Mouse (Mus musculus) heart, embryonic 10.5 days (tissue): ENCODE results near the gene Mlh3. TPM values are rescaled to one million over a fixed set of nuclear protein-coding genes. Genes with fewer than 3 reads are reported as not detected.

Experiments
- DNase-seq: peaks from one replicate; pipeline ENCODE4 v3.0.0-alpha.2; 2017; ENCODE audit warnings: low spot score
- H3K27ac ChIP-seq: fragments of 300-500 bp; sonication (generic); 2 replicates; pipeline ENCODE4 v1.5.1; 2016; ENCODE audit warnings: mild to moderate bottlenecking
- H3K27me3 ChIP-seq: fragments of 300-500 bp; sonication (generic); 2 replicates; pipeline ENCODE4 v1.6.1; 2016; ENCODE audit warnings: mild to moderate bottlenecking; ENCODE audit not compliant: poor library complexity, insufficient read depth, severe bottlenecking
- H3K36me3 ChIP-seq: fragments of 300-500 bp; sonication (generic); 2 replicates; pipeline ENCODE4 v1.6.1; 2016; ENCODE audit warnings: mild to moderate bottlenecking, moderate library complexity
- H3K4me1 ChIP-seq: fragments of 300-500 bp; sonication (generic); 2 replicates; pipeline ENCODE4 v1.6.1; 2016; ENCODE audit warnings: mild to moderate bottlenecking
- H3K4me3 ChIP-seq: fragments of 300-500 bp; sonication (generic); 2 replicates; pipeline ENCODE4 v1.5.1; 2016; ENCODE audit warnings: mild to moderate bottlenecking, moderate library complexity
- H3K9me3 ChIP-seq: fragments of 300-500 bp; sonication (generic); 2 replicates; pipeline ENCODE4 v1.6.1; 2016; ENCODE audit warnings: mild to moderate bottlenecking, moderate library complexity
- WGBS: fragments of 180-500 bp; shearing (Covaris S2); methylation state at CpG from one replicate; pipeline ENCODE4 v1.1.7; 2016; 5-methylcytosine and 5-hydroxymethylcytosine counted together
- polyA plus RNA-seq: library from polyadenylated mRNA; unstranded; fragments of >200 nt; fragmentation: Nextera tagmentation; extraction: Ambion mirVana; gene quantifications from 2 replicates; pipeline ENCODE4 v1.2.1, GENCODE M21; 2016

The Mlh3 gene
- polyA plus RNA-seq, 1 experiment from 2014 or later, result 6.8 TPM

DNA sequence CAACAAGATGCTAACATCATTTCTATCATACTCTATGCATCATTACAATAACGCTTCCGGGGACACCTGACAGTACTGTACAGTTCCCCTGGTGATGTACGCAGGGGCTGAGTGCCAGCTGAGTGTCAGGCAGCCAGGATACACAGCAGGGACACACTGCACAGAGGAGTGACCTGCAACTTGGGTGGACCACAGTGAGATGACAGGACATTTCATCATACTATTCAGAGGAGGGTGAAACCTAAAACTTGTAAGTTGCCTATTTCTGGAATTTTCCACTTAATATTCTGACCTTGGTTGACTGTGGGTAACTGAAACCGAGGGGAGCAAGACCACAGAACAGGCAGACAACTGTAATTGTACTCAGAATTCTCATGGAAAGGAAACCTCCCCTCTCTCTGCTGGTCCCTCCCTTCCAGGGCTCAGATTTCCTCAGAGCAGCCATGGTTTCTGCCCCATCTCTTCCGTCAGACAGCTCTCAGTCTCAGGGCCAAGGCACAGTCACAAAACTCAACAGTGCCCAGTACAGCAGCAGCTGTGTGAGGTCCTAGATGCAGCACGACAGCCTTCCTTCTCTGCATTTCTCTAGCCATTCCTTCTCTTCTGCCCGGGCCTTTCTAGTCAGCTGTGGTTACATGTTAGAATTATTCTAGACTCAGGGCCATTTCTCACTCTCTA lies 14.2 kb downstream of the Mlh3 start:
- Histone ChIP-seq H3K4me3 (no peak overlapping the region), H3K9me3 (no peaks in the 10 kb centered on the region), H3K36me3 (peaks cover 5% of the 10 kb centered on the region; the same call in 1 of the 2 replicates), H3K27me3 (no peaks in the 10 kb centered on the region), H3K27ac (peak overlapping the region; percentile 69), H3K4me1 (no peaks in the 10 kb centered on the region)
- WGBS, result 58% methylated on average over 7 of the region's 7 CpGs
- no peak for DNase-seq

DNA sequence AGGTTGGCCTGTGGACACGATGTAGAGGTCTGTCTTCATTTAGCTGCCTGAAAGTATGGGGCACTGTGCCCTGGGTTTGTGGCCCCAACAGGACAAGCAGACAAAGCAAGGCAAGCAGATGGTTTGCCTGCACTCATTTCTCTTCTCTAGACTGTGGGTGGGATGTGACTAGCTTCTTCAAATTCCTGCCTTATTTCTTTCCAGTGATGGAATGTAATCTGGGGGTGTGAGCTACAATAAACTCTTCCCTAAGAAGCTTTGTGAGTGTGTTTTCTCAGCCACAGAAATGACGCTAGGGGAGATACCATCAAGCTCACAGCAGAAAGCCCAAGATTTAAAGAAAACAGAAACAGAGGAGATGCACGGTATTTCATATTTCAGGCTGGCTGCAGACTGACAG lies 18.3 kb downstream of the Mlh3 start:
- Histone ChIP-seq H3K9me3 (no peaks in the 10 kb centered on the region), H3K27me3 (no peaks in the 10 kb centered on the region), H3K4me3 (no peak overlapping the region), H3K36me3 (peaks cover 14% of the 10 kb centered on the region), H3K4me1 (no peaks in the 10 kb centered on the region), H3K27ac (no peak overlapping the region)
- WGBS, result 72% methylated on average over 3 of the region's 3 CpGs
- no peak for DNase-seq

DNA sequence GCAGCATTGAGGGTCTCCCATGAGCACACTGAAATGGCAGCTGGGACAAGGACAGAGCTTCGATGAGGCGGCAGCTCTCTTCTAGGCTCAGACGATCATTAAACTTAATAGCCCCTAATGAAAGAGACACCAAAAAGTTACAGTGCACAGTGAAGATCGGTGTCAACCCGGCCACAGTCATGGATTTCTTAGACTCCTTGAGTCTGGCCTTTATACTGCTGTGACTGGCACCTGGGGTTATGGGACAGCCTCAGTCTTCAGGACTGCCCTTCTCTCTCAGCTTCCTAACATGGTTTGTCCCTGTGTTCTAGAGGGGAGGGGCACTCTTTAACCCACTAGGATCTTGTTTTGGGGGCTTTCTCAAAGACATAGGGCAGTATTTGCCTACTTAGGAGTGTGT lies 32.8 kb downstream of the Mlh3 start:
- Histone ChIP-seq H3K4me1 (peaks cover 8% of the 10 kb centered on the region), H3K4me3 (no peak overlapping the region), H3K27ac (no peak overlapping the region), H3K9me3 (no peaks in the 10 kb centered on the region), H3K27me3 (no peaks in the 10 kb centered on the region), H3K36me3 (no peaks in the 10 kb centered on the region)
- WGBS, result 92% methylated on average over 5 of the region's 5 CpGs
- no peak for DNase-seq

DNA sequence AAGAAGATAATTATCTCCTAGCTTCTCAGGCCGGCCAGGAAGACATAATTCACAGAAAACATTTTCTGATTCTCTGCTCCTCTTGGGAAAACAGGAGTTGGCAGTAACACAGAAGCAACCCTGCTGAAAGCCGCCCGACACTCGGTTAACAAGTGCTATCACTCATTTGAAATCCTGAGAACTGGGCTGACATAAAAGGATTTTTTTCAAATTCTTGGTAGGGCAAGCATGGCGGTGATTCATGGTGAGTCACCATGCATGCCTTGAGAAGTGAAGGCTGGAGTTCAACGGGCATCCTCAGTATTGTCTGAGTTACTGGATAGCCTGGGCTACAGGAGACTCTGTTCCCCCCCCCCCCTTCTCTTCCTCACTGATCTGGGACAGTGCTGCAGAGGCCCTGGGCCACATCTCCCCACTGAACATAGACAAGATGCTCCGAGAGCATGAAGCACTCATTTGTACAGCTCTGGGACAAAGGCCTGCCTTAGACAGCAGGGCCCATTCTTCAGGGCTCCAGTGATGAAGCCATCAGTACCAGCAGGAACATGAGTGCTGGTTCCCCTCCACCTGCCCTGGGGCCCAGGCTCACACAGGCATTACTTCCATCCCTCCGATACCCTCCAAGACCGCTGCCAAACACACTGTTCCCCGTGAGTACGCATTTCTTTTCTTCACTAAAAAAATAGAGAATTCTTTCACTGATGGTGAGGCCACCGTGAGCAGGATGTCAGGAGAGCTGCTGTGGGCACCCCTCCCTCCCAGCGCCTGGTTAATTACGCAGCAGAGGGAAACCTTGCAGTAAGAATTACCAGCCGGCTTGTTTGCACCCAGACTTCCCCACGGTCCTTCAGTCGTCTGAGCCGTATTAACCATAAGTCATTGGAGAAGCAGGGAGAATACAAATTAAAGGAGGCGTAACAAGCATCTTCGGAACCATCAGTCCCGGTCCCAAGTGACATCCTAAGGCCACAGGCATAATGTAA lies 36.7 kb downstream of the Mlh3 start:
- H3K4me3 ChIP-seq, result no peak overlapping the region
- H3K4me1 ChIP-seq, result peaks cover 4% of the 10 kb centered on the region; the same call in 1 of the 2 replicates
- H3K36me3 ChIP-seq, result 0 out of 2 replicates have a peak, but pooled peaks cover 2% of the 10 kb centered on the region
- WGBS, result 82% methylated on average over 21 of the region's 21 CpGs
- no peaks in the 10 kb centered on the region for H3K27me3 ChIP-seq
- no peaks in the 10 kb centered on the region for H3K9me3 ChIP-seq
- DNase-seq, result no peak
- H3K27ac ChIP-seq, result no peak overlapping the region

DNA sequence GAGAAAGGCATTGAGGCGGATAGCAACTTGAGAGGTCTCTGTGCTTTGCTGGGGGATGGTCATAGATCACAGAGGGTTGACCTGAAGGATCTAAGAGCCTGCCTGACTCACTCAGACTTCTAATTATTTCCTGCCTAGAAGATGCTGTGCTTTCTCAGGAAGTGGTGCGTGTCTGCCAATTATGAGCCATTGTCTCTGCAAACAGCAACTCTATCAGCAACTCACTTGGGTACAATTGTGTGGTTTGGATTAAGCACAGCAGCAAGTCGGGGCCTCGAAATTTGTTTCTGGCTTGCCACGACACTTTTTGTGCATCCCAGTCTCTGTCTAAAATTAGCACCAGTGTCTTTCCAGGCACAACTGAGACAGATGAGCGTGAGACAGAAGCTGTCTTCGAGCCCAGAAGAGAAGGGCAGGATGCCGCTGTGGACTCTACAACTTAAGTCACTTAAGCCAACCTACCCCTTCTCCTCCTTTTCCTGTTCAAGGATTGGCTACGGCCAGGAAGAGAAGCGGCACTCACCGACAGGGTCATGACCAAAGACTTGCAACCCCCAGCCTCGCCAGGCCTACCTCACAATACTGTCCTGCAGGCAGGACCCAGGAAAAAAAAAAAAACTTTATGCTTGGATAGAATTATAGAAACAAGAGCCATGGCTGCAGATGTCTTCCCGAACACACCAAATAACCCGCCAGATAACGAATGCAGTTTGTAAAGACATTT lies 42.4 kb downstream of the Mlh3 start:
- no peak overlapping the region for H3K4me3 ChIP-seq
- H3K36me3 ChIP-seq, result peaks cover 42% of the 10 kb centered on the region
- H3K27ac ChIP-seq, result peak overlapping the region; percentile 39
- no peaks in the 10 kb centered on the region for H3K9me3 ChIP-seq
- 48% methylated on average over 15 of the region's 15 CpGs for WGBS
- no peak for DNase-seq
- no peaks in the 10 kb centered on the region for H3K27me3 ChIP-seq
- peaks cover 20% of the 10 kb centered on the region for H3K4me1 ChIP-seq

DNA sequence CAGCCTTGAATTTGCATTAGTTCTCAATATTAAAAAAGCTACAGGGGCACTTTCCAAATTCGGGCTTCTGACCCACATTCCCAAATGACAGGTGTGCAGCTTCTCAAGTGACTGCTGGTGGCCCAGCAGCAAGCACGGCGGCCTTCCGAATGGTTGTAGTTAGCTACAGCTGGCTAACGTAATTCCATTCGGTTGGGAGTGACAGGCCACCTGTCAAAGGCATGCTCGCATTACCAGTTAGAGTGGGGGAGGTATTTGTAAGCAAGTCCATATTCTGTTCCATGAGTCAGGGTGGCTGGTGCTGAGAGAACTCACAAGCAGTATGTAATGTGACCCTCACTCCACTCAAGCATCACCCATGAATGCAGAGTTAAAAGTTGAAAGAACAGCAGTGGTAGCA lies 43.2 kb downstream of the Mlh3 start:
- Histone ChIP-seq H3K27me3 (no peaks in the 10 kb centered on the region), H3K4me3 (no peak overlapping the region), H3K27ac (no peak overlapping the region), H3K36me3 (peaks cover 50% of the 10 kb centered on the region), H3K4me1 (peaks cover 20% of the 10 kb centered on the region), H3K9me3 (no peaks in the 10 kb centered on the region)
- 45% methylated on average over 7 of the region's 7 CpGs for WGBS
- no peak for DNase-seq

DNA sequence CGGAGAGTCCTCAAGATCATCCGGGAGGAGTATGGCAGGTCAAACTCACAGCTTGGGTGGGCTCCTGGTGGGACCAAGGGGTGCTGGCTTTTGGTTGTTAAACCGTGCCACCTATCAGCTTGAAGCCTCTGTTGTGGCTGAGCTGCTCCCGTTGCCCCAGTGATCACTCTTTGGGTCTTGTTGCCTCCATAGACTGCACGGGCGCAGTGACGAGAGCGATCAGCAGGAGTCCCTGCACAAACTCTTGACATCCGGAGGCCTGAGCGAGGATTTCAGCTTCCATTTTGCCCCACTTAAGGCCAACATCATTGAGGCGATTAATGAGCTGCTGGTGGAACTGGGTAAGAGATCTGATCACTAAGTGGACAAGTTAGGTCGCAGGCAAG lies 50.5 kb downstream of the Mlh3 start:
- Histone ChIP-seq H3K9me3 (no peaks in the 10 kb centered on the region), H3K4me3 (peak overlapping the region; percentile 90), H3K36me3 (peaks cover 39% of the 10 kb centered on the region), H3K27ac (peak overlapping the region; percentile 86), H3K4me1 (peaks cover 25% of the 10 kb centered on the region), H3K27me3 (no peaks in the 10 kb centered on the region)
- 3% methylated on average over 12 of the region's 12 CpGs for WGBS
- no peak for DNase-seq

DNA sequence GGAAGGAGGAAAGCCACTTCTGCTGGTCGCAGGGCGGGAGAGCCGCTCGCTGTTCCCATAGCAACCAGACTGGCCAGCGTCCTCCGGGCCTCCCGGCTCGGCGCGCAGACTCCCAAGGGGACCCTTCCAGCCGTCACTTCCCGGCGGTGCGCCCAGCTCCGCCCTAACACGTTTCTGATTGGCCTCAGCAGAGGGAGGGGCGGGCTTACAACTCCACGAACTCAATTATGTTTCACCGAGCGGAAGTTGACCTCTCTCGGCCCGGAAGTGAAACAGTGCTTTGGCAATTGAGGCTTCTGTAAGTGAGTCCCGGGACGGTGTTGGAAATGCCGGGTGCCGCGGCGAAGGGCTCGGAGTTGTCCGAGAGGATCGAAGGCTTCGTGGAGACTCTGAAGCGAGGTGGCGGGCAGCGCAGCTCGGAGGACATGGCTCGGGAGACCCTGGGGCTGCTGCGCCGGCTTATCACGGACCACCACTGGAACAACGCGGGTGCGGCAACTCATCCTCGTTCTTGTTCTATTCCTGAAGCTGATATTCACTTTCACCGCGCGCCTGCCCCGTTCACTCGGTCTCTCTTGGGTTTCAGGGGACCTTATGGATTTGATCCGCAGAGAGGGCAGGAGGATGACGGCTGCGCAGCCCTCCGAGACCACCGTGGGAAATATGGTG lies 51.0 kb downstream of the Mlh3 start, which contains the start of gene Eif2b2:
Gene Eif2b2, plus strand, starts transcription at position 246 of the 669 bp plus-strand sequence.
- peak; percentile 100 for DNase-seq
- Histone ChIP-seq H3K27ac (peak within 1 kb of the TSS; percentile 86), H3K27me3 (no peaks in the 10 kb centered on the region), H3K36me3 (peaks cover 33% of the 10 kb centered on the region), H3K4me1 (peaks cover 25% of the 10 kb centered on the region), H3K9me3 (no peaks in the 10 kb centered on the region), H3K4me3 (peak within 1 kb of the TSS; percentile 90)
- WGBS, result under 1% methylated on average over 54 of the region's 54 CpGs

DNA sequence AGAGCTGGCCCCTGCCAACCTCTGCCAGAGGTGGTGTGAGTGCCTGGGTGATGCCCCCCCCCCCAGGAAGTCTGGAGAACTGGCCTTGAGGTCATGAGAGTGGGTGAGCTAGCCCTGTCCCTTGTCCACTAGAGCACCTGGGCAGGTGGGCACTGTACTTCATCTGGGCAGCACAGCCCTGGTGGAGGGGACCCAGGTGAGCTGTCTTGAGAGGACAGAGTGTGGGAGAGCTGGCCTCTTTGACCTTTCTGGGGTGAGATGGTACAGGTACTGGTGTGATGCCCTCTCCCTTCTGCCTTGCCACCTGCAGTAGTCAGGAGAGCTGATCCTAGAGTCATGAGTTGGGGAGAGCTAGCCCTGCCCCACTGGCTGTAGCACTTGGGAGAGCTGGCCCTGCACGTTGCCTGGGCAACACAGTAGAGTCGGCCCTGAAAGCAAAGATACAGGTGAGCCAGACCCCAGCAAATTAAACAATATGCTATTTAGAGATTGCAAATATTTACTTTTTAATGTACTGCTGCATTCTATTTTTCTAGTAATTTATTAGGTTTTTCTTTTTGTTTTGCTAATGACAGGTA lies 52.6 kb downstream of the Mlh3 start:
- Histone ChIP-seq H3K27me3 (no peaks in the 10 kb centered on the region), H3K4me1 (peaks cover 25% of the 10 kb centered on the region), H3K36me3 (peaks cover 18% of the 10 kb centered on the region), H3K4me3 (no peak overlapping the region), H3K9me3 (no peaks in the 10 kb centered on the region), H3K27ac (peak overlapping the region; percentile 42; the same call in 1 of the 2 replicates)
- DNase-seq, result no peak
- 73% methylated on average over 2 of the region's 2 CpGs for WGBS

DNA sequence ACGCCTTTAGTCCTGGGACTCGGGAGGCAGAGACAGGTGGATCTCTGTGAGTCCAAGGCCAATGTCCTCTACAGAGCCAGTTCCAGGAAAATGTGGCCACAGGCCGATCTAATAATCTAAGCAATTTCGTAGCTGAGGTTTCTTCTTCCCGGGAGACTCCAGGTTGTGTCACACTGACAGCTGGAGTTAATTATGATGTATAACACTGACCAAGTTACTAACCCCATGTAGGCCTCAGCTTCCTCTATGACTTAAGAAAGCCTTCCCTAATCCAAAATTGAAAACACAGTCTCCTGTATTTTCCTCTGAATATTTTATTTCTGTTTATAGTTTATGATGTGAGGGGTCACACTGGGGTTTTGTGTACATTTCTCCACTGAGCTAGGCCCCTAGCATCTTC lies 55.4 kb downstream of the Mlh3 start:
- peaks cover 16% of the 10 kb centered on the region for H3K4me1 ChIP-seq

DNA sequence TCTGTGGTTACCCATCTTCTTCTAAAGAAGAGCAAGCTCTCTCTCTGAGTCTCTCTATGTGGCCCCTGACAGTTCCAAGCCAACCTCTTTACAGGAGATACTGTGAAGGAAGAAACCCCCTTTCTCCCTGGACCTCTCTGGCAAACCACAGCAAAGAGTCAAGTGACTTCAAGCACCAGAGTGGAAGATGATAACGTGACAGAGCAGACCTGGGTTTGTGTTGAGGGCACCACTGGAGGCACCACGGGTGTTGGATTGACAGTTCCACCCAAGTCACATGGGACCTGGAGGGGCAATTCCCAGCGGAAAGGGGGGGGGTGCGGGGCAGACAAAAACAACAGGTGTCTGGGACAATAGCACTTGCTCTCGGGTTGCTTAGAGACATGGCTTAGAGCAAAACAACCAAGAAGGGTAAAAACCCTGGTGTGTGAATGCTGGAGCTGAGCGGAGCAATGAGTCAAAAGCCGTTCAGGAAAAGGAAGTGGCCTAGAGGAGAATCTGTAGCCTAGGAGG lies 61.7 kb downstream of the Mlh3 start:
- Histone ChIP-seq H3K9me3 (no peaks in the 10 kb centered on the region), H3K4me1 (peaks cover 17% of the 10 kb centered on the region), H3K4me3 (no peak overlapping the region), H3K36me3 (no peaks in the 10 kb centered on the region), H3K27ac (no peak overlapping the region), H3K27me3 (0 out of 2 replicates have a peak, but pooled peaks cover 5% of the 10 kb centered on the region)
- WGBS, result 43% methylated on average over 7 of the region's 7 CpGs
- no peak for DNase-seq

More for the DNA sequence above, 55.4 kb downstream of the Mlh3 start:
- Histone ChIP-seq H3K4me3 (no peak overlapping the region), H3K36me3 (no peaks in the 10 kb centered on the region), H3K27me3 (no peaks in the 10 kb centered on the region), H3K27ac (no peak overlapping the region), H3K9me3 (no peaks in the 10 kb centered on the region)
- no peak for DNase-seq
- WGBS, result 74% methylated on average over 5 of the region's 5 CpGs

DNA sequence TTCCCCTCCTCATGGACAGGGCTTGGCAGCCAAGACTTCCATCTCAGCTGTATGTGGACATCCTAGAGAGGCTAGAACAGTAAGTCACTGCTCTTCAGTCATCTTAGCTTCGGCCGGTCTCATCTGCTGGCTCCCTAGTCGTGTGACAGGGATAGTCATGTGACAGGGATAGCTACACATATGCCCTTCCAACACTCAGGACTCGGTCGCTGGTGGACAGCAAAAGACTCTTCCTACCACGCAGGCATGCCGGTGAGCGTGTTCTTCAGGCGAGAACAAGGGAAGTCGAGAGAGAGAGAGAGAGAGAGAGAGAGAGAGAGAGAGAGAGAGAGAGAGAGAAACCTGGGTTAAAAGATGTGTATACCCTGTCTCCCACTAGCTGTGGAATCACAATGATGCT lies 65.0 kb downstream of the Mlh3 start:
- no peak overlapping the region for H3K4me3 ChIP-seq
- H3K27ac ChIP-seq, result peak overlapping the region; percentile 29; the same call in 1 of the 2 replicates
- 0 out of 2 replicates have a peak, but pooled peaks cover 5% of the 10 kb centered on the region for H3K27me3 ChIP-seq
- H3K36me3 ChIP-seq, result no peaks in the 10 kb centered on the region
- no peak for DNase-seq
- peaks cover 35% of the 10 kb centered on the region for H3K4me1 ChIP-seq
- no peaks in the 10 kb centered on the region for H3K9me3 ChIP-seq
- 88% methylated on average over 10 of the region's 10 CpGs for WGBS
